Mouse (Mus musculus): ENCODE data around the gene Stard10.

Stard10 gene

GRCm38 (mm10) chr7:101302691-101303090, 14.2 kb upstream of the Stard10 start:
- no peak for DNase-seq (ENCODE audit: low spot score in 2 of 2)

- no peak for DNase-seq (ENCODE audit: low spot score in 2 of 2)
These were observed 10.0 kb upstream of the Stard10 start for GRCm38 (mm10) chr7:101306841-101307240.

- DNase-seq (ENCODE audit: low spot score in 2 of 2) = no peak
These were observed 6.9 kb upstream of the Stard10 start for GRCm38 (mm10) chr7:101309985-101310326.

GRCm38 (mm10) chr7:101310327-101311028, 6.4 kb upstream of the Stard10 start:
- DNase-seq (ENCODE audit: low spot score in 2 of 2) = peak; percentile 98

- DNase-seq (ENCODE audit: low spot score in 2 of 2) = peak in 1 of 2 experiments; percentile 31
These were observed 5.8 kb upstream of the Stard10 start for GRCm38 (mm10) chr7:101311061-101311460.

GRCm38 (mm10) chr7:101313033-101313432, 3.9 kb upstream of the Stard10 start:
- no peak for DNase-seq (ENCODE audit: low spot score in 2 of 2)

- DNase-seq (ENCODE audit: low spot score in 2 of 2) = no peak
These were observed 2.5 kb upstream of the Stard10 start for GRCm38 (mm10) chr7:101314396-101314795.

GRCm38 (mm10) chr7:101315699-101316098, 1.2 kb upstream of the Stard10 start:
- no peak for DNase-seq (ENCODE audit: low spot score in 2 of 2)

GRCm38 (mm10) chr7:101316591-101317001, 290 bp upstream of the Stard10 start:
- DNase-seq (ENCODE audit: low spot score in 2 of 2) = peak; percentile 77 to 88

- DNase-seq (ENCODE audit: low spot score in 2 of 2) = no peak
These were observed 2.0 kb downstream of the Stard10 start for GRCm38 (mm10) chr7:101318848-101319247.

- DNase-seq (ENCODE audit: low spot score in 2 of 2) = no peak
These were observed 2.9 kb downstream of the Stard10 start for GRCm38 (mm10) chr7:101319796-101320195.

GRCm38 (mm10) chr7:101320399-101321217, 3.7 kb downstream of the Stard10 start:
- no peak for DNase-seq (ENCODE audit: low spot score in 2 of 2)

- no peak for DNase-seq (ENCODE audit: low spot score in 2 of 2)
These were observed 4.4 kb downstream of the Stard10 start for GRCm38 (mm10) chr7:101321218-101321827.

- DNase-seq (ENCODE audit: low spot score in 2 of 2) = no peak
These were observed 6.3 kb downstream of the Stard10 start for GRCm38 (mm10) chr7:101323141-101323594.

GRCm38 (mm10) chr7:101324142-101324962, 7.5 kb downstream of the Stard10 start:
- no peak for DNase-seq (ENCODE audit: low spot score in 2 of 2)

GRCm38 (mm10) chr7:101326006-101326405, 9.1 kb downstream of the Stard10 start:
- no peak for DNase-seq (ENCODE audit: low spot score in 2 of 2)

- DNase-seq (ENCODE audit: low spot score in 2 of 2) = no peak
These were observed 10.4 kb downstream of the Stard10 start for GRCm38 (mm10) chr7:101327263-101327662.

- no peak for DNase-seq (ENCODE audit: low spot score in 2 of 2)
These were observed 10.9 kb downstream of the Stard10 start for GRCm38 (mm10) chr7:101327786-101328185.

- no peak for DNase-seq (ENCODE audit: low spot score in 2 of 2)
These were observed 11.8 kb downstream of the Stard10 start for GRCm38 (mm10) chr7:101328621-101329158.

GRCm38 (mm10) chr7:101329606-101330005, 12.7 kb downstream of the Stard10 start:
- no peak for DNase-seq (ENCODE audit: low spot score in 2 of 2)

- DNase-seq (ENCODE audit: low spot score in 2 of 2) = no peak
These were observed 13.4 kb downstream of the Stard10 start for GRCm38 (mm10) chr7:101330074-101330840.
